Mouse (Mus musculus) C2C12 (cell line): ENCODE results near the gene Gm49318.

Experiments
- CTCF ChIP-seq: IDR thresholded peaks from one replicate; pipeline ENCODE4 v1.5.1; 2011; ENCODE audit not compliant: control insufficient read depth, insufficient read depth, insufficient read length
- MAX ChIP-seq: IDR thresholded peaks from one replicate; pipeline ENCODE4 v1.6.1; 2011; ENCODE audit warnings: mild to moderate bottlenecking, control low read depth
- MYOG ChIP-seq: IDR thresholded peaks from one replicate; pipeline ENCODE4 v1.6.1; 2011; ENCODE audit not compliant: control insufficient read depth, insufficient read length; ENCODE audit errors: extremely low read depth
- USF1 ChIP-seq: IDR thresholded peaks from one replicate; pipeline ENCODE4 v1.6.1; 2011; ENCODE audit warnings: low read depth, mild to moderate bottlenecking, control low read depth, moderate library complexity

GRCm38 (mm10) chr9:22089281-22089680 is 18.2 kb upstream of the Gm49318 start:
- no peak for TF ChIP-seq CTCF
- TF ChIP-seq USF1: no peak
- TF ChIP-seq MYOG: no peak
- TF ChIP-seq MAX: no peak
